Mouse (Mus musculus) CH12F3 (cell line): Measurements from ENCODE around the gene Tnfrsf1b.

Experiments used
- in situ Hi-C: fragments of 300-500 bp; cut with MboI; formaldehyde crosslinking; loops from 2 replicates; pipeline ENCODE4 v1.14.3; 2020; ENCODE audit warnings: low sequenced_read_pairs

Tnfrsf1b gene

DNA sequence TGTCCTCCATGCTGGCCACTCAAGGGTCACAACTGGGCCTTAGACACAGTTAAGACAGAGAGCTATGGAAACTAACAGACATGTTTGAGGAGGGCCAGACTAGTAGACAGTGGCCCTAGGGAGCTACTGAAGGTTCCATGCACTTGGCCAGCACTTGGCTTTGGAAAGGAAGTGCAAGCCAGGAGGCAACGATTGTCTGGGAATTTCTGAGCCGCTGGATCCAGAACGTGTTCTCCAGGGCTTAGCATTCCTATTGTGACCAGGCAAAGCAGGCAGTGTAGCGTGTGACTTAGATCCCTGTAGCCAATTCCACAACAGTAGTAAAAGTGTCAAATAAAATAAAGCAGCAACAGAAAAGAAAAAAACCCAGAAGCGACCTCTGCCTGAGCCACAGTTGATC is 14.1 kb upstream of the Tnfrsf1b start:
- in situ Hi-C loops: no loop called here

DNA sequence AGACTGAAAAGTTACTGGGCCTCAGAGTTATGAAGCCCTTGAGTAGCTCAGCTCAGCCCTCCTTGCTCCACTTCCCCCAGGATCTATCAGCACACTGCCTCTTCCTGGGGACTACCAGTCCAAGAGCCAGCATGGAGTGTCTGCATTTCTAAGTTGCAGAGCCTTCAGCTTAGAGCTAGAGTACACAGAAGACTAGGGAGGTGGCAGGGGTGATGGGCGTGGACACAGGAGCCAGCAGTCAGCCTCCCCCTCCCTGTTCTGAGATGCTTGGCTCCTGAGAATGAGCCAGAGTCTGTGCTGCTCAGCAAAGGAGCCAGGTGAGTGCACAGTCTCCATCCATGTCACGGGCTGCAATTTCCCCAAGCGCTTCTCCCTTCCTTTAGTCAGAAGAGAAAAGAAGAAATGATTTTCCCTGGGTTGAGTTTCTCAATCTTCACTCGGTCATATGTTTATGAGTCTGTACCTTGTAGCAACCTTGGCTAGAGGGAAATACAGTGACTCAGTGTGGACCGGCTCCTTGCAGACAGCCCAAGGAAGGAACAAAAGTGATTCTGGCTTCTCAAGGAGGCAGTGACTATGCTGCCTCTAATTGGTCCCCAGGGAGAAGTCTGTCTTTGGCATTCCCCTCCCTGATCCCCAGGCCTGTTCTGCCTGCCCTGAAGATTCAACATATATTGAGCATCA is 11.2 kb upstream of the Tnfrsf1b start:
- in situ Hi-C loops: no loop called here

DNA sequence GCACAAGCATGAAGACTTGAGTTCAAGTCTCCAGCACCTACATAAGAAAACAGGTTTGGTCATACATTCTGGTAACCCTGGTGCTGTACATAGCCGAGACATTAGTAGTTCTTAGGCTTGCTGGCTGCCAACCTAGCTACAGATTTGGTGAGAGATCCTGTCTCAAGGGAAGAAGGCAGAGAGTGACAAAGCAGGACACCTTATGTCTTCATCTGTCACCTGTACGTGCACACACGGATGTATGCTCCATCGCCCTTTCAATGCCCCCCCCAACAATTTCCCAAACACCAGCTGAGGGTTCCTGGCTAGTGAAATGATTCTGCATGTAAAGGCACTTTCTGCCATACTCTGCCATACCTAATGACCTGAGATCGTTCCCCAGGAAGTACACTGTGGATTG is 9.5 kb upstream of the Tnfrsf1b start:
- in situ Hi-C loops: no loop called here

DNA sequence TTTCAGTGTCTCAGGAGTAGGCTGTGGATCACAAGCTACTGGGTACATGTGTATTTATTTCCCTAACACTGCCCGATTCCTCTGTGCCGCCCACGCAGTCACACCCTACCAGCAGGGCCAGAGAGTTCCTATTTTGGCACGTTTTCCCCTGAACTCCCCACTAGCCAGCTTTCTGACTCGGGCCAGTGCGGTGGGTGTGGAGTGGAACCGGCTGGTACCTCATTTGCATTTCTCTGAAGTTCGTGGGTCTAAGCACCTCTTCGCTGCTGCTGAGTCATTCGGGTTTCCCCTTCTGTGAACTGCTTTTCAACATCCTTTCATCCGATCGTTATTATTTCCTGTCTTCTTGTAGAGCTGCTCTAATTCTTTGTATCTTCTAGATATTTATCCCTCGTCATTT is 7.7 kb upstream of the Tnfrsf1b start:
- in situ Hi-C loops: no loop called here

DNA sequence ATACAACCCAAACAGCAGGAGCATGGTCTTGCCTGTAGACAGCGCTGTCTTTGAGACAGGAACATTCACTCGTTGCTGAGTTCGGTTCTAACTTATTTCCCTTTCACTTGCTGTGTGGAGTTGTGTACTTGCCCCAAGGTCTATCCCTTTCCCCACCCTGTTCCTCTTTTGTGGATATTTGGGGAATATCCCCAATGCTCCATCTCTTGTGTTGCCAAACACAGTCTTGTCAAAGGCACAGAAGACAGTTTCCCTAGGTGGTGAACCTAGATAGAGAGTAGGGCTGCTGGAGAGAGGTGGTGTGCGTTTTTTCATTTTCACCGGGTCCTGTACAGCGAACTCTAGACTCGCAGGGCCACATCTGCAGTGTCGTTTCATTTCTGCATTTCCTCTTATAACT is 5.9 kb upstream of the Tnfrsf1b start:
- in situ Hi-C loops: no loop called here

DNA sequence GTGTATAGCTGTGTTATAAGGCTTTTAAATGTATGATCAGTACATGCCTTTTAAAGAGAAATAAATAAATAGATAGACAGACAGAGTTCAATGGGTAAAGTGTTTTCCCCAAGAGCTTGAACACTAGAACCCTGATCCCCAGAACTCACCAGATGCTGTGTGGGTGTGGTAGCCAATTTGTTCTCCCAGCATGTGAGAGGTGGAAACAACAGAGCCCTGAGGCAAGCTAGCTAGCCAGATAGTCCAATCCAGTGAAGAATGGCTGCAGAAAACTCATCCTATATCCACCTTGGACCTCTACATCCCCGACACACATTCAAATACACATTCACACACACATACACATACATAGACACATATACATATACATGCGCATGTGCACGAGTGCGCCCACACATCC is 4.9 kb upstream of the Tnfrsf1b start:
- in situ Hi-C loops: no loop called here

DNA sequence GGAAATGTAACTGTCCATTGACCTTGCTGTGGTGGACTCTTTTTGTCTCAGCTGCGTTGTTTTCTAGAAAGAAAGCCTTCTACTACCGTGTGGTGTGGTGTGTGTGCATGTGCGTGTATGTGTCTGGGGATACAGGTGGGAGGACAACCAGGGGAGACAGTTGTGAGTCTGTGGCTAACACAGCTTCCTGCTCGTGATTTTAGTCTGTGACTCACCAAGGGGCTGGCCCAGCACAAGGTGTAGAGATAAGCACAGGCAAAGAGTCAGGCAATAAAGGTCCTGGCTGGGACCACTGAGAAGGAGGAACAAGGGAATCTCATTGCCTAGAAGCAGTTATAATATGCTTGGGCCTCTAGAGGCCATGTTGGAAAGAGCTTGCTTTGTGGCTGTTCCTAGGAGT is 3.3 kb upstream of the Tnfrsf1b start:
- in situ Hi-C loops: no loop called here

DNA sequence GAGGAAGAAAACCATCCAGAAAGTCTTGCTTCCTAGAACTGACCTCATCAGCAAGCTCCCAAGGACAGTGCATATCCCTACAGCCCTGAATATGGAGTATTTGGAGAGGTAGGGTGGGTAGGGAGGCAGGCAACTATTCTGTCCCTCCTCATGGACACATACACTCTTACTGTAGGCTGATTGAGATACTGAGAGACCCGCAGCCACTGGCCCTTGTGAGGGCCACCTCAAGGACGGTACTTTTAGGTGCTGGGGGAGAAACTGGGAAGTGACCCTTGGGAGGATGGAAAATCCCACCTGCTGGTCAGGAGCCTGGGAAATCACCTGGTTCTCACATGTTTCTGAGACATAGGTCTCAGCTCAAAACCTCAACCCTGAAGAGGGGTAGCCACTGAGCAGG is 886 bp upstream of the Tnfrsf1b start:
- in situ Hi-C loops: no loop called here

DNA sequence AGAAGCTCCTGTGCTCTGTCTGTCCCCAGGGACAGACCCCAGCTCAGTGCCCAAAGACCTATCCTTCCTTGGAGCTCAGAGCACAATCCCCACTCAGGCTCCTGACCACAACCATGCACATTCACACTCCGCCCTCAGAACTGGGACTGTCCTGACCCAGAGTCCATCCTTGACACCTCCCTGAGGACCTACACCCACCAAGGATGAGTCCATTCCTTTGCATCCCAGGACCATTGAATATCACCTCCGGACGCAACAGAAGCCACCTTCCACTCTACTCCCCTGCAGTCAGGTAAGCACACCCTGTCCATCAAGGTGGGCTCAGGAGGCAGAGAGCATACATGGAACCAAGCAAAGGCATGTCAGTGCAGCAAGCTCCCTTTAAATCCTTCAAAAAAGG is 1.1 kb downstream of the Tnfrsf1b start:
- in situ Hi-C loops: no loop called here

DNA sequence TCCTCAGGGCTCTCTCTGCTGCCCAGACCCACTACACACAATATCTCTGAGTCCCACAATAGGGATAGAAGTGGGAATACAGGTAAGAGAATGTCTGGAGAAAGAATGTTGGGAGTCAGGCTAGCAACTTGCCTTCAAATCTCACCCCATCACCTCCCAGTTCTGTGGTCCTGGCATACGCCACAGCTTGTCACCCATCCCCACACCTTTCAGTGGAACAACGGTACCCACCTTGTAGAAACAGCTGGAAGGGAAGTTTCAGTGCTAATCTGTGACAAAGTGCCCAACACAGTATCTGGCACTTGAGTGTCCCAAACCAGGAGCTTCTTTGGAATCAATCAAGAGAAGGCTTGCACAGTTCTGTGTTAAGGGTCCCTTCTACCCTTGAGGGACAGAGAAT is 2.0 kb downstream of the Tnfrsf1b start:
- in situ Hi-C loops: no loop called here

DNA sequence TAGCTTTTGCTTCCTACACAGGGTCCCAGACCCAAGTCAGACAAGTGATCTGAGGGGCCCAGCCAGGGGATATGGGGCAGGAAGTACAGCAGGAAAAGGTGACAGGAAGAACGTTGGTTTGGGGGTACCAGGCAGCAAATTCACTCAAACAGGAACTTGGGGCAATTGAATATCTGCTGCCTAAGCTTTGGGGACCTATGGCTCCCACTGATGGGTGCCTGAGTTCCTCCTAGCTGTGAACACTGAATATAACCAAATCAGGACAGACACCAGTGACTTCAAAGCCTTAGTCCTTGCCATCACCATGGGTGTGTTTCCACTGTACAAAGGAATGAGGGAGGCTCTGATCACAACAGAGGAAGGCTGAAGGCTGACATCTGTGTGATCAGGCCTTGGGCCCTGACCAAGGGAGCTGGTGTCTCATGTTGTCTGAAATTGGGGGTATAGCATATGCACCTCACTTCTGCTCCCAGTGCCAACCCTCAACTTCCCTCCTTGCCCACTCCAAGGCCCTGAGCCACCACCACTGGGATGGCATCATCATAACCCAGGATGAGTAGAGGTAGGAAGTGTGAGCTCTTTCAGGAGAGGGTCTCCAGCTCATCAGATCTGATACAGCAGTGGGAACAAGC is 3.8 kb downstream of the Tnfrsf1b start:
- in situ Hi-C loops: no loop called here

DNA sequence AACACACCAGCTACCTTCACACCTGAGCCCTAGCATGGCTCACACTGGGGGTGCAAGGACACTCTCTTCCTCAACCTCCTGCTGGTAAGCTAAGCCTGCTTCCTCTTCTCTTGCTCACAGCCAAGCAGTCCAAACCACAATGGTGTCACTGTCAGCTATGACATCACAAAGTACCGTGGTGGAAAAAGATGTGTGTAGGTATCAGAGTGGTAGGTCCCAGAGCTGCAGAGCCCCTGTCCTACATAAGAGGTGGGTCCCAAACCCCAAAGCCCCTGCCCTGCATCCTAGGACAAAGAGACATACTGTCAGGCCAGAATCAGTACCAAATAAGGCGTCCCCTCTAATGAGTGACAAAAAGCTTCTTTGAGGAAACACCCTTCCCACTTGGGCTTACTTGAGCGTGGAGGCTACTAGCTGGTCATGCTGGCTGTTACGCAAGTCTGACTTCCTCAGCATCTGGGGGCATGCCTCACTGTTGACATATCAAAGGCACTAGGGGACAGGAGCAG is 5.9 kb downstream of the Tnfrsf1b start:
- in situ Hi-C loops: no loop called here

DNA sequence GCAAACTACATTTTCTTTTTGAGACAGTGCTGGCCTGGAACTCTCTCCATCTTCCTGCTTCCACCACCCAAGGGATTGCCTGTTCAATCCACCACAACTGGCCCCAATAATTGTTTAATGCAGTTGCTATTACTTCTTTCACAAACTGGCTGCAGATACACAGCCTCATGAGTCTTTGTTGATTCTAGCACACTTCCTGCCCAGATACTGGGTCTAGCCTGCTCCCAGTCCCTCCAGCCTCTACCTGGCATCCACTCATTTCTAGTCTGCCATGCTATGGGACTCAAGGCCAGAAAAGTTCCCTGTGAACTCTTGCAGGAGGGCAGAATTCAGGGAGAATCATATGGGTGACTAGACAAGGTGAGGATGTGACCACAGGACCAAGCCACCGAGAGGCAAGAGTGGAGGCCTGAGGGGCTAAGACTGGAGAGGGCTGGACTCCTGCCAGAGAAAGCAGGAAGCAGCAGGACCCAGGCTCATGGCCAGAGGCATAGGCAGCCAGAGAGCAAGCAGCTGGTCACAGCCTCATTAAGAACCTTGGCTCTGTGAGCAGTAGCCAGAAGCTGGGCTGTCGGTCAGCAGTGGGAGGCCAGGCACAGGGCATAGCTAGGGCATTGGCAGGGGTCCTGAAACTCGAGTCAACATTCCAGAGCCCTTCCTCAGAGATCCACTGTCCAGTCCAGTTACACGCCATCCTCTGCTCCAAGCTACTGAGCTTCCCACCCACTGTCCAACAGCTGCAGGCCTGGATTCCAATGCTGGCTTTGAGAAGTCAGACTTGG is 7.4 kb downstream of the Tnfrsf1b start:
- in situ Hi-C loops: no loop called here

DNA sequence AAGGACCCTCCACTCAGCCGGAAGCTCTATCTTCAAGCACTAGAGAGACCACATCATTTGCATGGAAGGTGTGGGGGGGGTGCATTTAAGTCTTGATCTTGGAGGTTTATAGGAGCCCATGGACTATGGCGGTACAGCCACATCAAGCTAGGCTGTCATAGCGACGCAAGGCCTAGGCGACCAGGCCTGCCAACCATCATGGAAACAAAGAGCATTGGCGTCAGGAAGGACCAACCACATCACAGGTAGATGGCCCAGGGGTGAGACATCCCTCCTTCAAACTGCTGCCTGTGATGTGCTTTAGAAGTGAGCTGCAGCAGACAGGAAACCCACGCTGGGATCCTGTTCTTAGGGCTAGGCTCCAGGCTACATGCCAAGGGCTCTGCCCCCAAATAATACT is 10.6 kb downstream of the Tnfrsf1b start:
- in situ Hi-C loops: no loop called here

DNA sequence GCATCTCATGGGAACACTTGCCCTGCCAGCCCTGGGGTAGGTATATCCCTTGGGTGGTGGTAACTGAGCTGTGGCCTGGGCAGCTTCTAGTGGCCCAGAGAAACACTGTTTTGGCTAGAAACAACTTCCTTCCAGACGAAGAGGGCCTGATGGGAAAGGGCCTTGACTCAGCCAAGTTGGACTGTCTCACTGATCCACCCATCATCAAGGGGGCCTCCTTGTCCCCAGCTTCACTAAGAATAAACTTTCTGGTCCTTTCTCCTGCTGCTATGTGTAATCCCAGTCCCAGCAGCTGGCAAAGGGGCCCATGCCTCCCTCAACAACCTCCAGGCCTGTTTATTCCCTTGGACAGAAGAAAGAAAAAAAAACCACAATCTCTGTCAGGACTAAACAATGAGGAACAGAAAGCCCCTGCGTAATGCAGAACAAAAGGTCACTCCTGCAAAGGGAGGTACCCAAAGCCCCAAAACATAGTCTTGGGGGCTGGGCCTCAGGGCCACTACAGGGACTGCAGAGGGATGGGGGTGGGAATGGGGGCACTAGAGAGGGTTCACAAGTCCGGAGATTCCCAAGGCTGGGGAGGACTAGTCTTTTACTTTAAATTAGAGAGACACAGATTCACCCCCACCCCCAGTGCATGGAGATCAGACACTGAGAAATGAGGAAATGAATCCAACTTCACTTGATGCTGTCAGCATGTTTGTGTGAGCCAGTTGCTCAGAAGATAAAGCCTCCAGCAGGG is 13.0 kb downstream of the Tnfrsf1b start:
- in situ Hi-C loops: no loop called here

DNA sequence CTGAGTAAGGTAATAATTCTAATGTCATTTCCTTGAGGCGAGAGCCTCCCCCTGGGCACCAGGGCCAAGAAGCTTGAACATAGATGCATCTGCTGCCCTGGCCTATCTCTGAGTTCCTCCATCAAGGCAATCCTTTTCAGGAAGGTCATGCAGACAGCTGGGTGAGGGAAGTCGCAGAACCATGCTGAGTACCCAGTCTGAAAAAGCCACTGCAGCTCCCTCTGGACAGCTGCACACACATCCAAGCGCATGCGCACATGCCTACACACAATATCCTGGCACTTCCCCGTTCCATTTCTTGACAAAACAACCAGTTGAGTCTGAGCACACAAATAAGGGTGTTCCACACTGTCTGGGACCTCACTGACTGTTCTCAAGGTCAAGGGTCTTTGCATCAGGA is 14.9 kb downstream of the Tnfrsf1b start:
- in situ Hi-C loops: no loop called here

DNA sequence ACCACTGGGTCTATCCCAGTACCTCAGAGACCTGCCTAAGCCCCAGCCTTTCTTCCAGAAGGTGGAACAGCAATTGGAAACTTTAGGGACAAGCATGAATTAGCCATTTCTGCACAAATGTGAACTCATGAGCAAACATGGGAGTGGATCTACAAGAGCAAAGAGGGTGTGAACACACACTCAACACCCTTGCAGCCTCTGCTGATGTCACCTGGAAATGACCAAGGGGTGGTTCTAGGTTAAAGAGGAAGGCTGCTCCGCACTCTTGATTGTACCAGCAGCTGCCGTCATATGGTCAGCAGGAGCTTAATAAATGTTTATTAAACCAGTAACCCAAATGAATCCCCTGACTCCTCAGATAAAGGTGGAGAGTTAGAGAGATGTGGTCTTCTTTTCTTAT is 16.0 kb downstream of the Tnfrsf1b start:
- in situ Hi-C loops: no loop called here

DNA sequence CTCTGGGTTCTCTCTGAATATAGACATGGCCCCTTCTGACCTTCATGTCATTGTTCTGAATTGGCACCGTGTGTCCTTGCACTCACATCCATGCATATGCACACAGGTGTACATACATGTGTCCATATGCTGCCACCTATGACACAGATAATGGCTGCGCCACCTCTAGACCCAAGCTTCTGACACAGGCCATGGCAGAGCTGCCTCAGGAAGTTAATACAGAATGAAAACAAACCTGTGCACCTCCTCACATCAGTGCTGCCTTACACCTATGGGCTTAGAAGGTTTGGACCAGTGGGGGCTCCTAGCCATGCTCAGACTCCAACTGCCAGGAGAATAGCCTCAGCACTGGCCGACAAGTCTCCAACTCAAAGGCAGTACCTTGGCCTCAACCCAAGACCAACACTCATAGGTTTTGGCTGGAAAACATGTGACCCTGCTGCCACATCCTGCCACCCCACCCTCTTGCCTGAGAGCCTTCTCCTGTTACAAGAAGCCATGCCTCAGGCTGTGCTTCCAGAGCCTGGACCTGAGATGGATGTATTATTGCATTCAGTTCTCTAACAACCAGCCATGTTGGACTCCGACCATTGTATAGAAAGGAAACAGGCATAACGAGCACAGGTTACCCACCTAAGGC is 17.0 kb downstream of the Tnfrsf1b start:
- in situ Hi-C loops: no loop called here

DNA sequence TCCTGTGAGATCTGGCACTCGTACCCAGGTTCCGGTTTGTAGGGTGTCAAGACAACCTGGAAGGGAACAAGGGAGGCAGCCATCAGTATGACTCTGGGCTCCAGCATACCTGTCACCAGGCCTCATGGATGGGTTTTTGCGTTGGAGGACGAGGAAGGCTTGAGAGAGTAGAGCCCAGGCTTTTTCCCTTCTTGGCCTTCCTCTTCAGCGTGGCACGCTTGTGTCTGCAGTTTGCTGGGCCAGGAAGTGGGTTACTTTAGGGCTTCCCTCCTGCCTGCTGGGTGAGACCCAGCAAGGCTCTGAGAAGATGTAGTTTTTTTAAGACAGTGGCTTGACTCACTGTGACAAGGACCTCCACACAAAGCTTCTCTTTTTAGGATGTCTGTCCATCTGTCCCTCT is 17.6 kb downstream of the Tnfrsf1b start:
- in situ Hi-C loops: no loop called here

DNA sequence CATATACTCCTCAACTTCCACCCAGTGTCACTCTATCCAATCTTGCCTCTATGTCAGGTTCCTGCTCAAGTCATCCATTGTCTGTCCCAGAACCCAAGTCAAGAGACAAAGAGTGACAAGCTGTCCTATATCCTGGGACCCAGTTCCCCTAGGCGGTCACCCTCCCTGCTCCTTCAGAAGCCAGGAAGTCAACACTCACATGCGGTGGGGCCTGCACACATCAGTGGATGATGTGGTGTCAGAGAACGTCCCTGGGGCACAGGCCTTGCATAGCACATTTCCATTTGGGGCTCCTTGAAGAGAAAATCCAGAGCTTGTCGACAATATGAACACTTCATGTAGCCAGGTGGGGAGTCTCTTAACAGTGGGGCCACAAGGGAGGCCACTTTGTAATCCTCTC is 22.1 kb downstream of the Tnfrsf1b start:
- in situ Hi-C loops: no loop called here

DNA sequence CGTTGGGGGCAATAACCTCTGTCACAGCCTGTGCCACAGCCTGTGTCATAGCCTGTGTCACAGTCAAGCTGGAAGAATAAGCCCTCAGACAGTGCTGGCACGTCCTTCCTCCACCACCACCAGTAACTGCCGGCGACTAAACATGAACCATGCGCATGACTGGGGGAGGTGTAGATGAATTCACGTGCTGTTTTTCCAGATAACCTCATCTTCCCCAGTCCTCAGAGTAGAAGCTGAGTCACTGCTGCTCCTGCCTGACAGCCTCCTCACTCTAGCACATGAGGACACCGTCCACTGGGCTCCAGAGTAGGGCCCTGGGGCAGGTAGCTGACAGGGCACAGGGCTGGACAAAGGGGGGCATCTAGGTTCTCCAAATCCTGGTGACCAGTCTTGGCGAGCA is 24.6 kb downstream of the Tnfrsf1b start:
- in situ Hi-C loops: no loop called here
